Mouse (Mus musculus): ENCODE data around the gene Unc80. TPM values are rescaled to one million over a fixed set of nuclear protein-coding genes. Genes with fewer than 3 reads are reported as not detected.

The Unc80 gene
- polyA plus RNA-seq (2016; fragmentation: Nextera tagmentation; extraction: Ambion mirVana): 1.4 and 2.2 TPM in 2 replicates

- under 1% methylated on average over 82 of the region's 83 CpGs for WGBS
- peak; percentile 93 for ATAC-seq (ENCODE audit: low FRiP score, low read depth)
- Histone ChIP-seq H3K9me3 (no peaks in the 10 kb centered on the region), H3K9ac (peak within 1 kb of the TSS; percentile 79), H3K4me2 (replicated peaks) (peak within 1 kb of the TSS; percentile 89), H3K4me1 (no peaks in the 10 kb centered on the region), H3K36me3 (no peaks in the 10 kb centered on the region), H3K27ac (no peak within 1 kb of the TSS), H3K4me3 (peak within 1 kb of the TSS; percentile 76), H3K27me3 (replicated peaks) (no peaks in the 10 kb centered on the region)
Measured at GRCm38 (mm10) chr1:66467821-66468703, at the start of gene Unc80. Gene Unc80, plus strand, starts transcription at chr1:66468367.

GRCm38 (mm10) chr1:66426073-66426472 is 42.1 kb upstream of the Unc80 start:
- no peaks in the 10 kb centered on the region for H3K9me3 ChIP-seq
- H3K4me1 ChIP-seq: no peaks in the 10 kb centered on the region
- ATAC-seq (ENCODE audit: low FRiP score, low read depth): no peak
- H3K27me3 ChIP-seq (replicated peaks): no peaks in the 10 kb centered on the region
- H3K4me3 ChIP-seq: no peak overlapping the region
- H3K4me2 ChIP-seq (replicated peaks): no peak overlapping the region
- H3K9ac ChIP-seq: no peak overlapping the region
- WGBS: 93% methylated on average over 5 of the region's 5 CpGs
- no peak overlapping the region for H3K27ac ChIP-seq
- peaks cover 53% of the 10 kb centered on the region for H3K36me3 ChIP-seq

GRCm38 (mm10) chr1:66430962-66431361 is 37.2 kb upstream of the Unc80 start:
- ATAC-seq (ENCODE audit: low FRiP score, low read depth): no peak
- Histone ChIP-seq H3K9me3 (no peaks in the 10 kb centered on the region), H3K4me1 (no peaks in the 10 kb centered on the region), H3K36me3 (peaks cover 38% of the 10 kb centered on the region), H3K4me3 (no peak overlapping the region), H3K27me3 (replicated peaks) (no peaks in the 10 kb centered on the region), H3K9ac (no peak overlapping the region), H3K27ac (no peak overlapping the region), H3K4me2 (replicated peaks) (no peak overlapping the region)

- Histone ChIP-seq H3K27me3 (replicated peaks) (no peaks in the 10 kb centered on the region), H3K9me3 (no peaks in the 10 kb centered on the region), H3K27ac (no peak overlapping the region), H3K4me3 (no peak overlapping the region), H3K9ac (no peak overlapping the region), H3K4me2 (replicated peaks) (no peak overlapping the region), H3K4me1 (no peaks in the 10 kb centered on the region), H3K36me3 (peaks cover 35% of the 10 kb centered on the region)
- WGBS: 93% methylated on average over 6 of the region's 6 CpGs
- no peak for ATAC-seq (ENCODE audit: low FRiP score, low read depth)
Measured at GRCm38 (mm10) chr1:66431472-66431871, 36.7 kb upstream of the Unc80 start.

DNA sequence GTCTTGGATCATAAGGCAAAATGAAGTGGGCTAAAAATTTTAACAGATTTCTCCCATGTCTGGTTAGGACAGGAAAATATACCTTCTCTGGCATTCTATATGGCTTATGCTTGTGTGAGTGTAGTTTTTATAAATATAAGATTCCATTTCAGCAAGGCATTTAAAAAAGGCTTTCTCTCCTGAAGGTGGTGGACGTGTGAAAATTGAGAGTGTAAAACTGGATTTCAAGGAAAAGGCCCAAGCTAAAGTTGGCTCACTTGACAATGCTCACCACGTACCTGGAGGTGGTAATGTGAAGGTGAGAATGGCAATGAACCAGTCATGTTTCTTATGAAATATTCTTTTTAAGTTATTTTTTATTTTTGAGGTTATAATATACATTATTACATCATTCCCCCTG is 30.1 kb upstream of the Unc80 start:
- Histone ChIP-seq H3K4me3 (no peak overlapping the region), H3K36me3 (peaks cover 33% of the 10 kb centered on the region), H3K9me3 (no peaks in the 10 kb centered on the region), H3K27me3 (replicated peaks) (no peaks in the 10 kb centered on the region), H3K27ac (no peak overlapping the region), H3K9ac (no peak overlapping the region), H3K4me1 (no peaks in the 10 kb centered on the region), H3K4me2 (replicated peaks) (no peak overlapping the region)
- 88% methylated on average over 2 of the region's 2 CpGs for WGBS
- no peak for ATAC-seq (ENCODE audit: low FRiP score, low read depth)

GRCm38 (mm10) chr1:66442922-66443321 is 25.2 kb upstream of the Unc80 start:
- Histone ChIP-seq H3K36me3 (peaks cover 23% of the 10 kb centered on the region), H3K4me1 (no peaks in the 10 kb centered on the region), H3K9me3 (no peaks in the 10 kb centered on the region), H3K4me2 (replicated peaks) (no peak overlapping the region), H3K9ac (no peak overlapping the region), H3K4me3 (no peak overlapping the region), H3K27me3 (replicated peaks) (no peaks in the 10 kb centered on the region), H3K27ac (no peak overlapping the region)
- no peak for ATAC-seq (ENCODE audit: low FRiP score, low read depth)
- WGBS: 41% methylated on average over 2 of the region's 2 CpGs

- H3K4me2 ChIP-seq (replicated peaks): no peak overlapping the region
- no peaks in the 10 kb centered on the region for H3K27me3 ChIP-seq (replicated peaks)
- H3K9ac ChIP-seq: no peak overlapping the region
- WGBS: 68% methylated on average over 2 of the region's 2 CpGs
- no peaks in the 10 kb centered on the region for H3K36me3 ChIP-seq
- H3K27ac ChIP-seq: no peak overlapping the region
- H3K9me3 ChIP-seq: no peaks in the 10 kb centered on the region
- no peak overlapping the region for H3K4me3 ChIP-seq
- H3K4me1 ChIP-seq: no peaks in the 10 kb centered on the region
- no peak for ATAC-seq (ENCODE audit: low FRiP score, low read depth)
Measured at GRCm38 (mm10) chr1:66449471-66449870, 18.7 kb upstream of the Unc80 start.

GRCm38 (mm10) chr1:66456580-66456979 is 11.6 kb upstream of the Unc80 start:
- Histone ChIP-seq H3K27me3 (replicated peaks) (no peaks in the 10 kb centered on the region), H3K36me3 (no peaks in the 10 kb centered on the region), H3K4me1 (no peaks in the 10 kb centered on the region), H3K4me2 (replicated peaks) (no peak overlapping the region), H3K9ac (no peak overlapping the region), H3K27ac (no peak overlapping the region), H3K4me3 (no peak overlapping the region), H3K9me3 (no peaks in the 10 kb centered on the region)
- ATAC-seq (ENCODE audit: low FRiP score, low read depth): no peak
- WGBS: 15% methylated on average over 2 of the region's 2 CpGs

GRCm38 (mm10) chr1:66457747-66458146 is 10.4 kb upstream of the Unc80 start:
- ATAC-seq (ENCODE audit: low FRiP score, low read depth): no peak
- Histone ChIP-seq H3K4me3 (no peak overlapping the region), H3K27me3 (replicated peaks) (no peaks in the 10 kb centered on the region), H3K9me3 (no peaks in the 10 kb centered on the region), H3K4me2 (replicated peaks) (no peak overlapping the region), H3K27ac (no peak overlapping the region), H3K36me3 (no peaks in the 10 kb centered on the region), H3K4me1 (no peaks in the 10 kb centered on the region), H3K9ac (no peak overlapping the region)
- WGBS: 71% methylated on average over 3 of the region's 3 CpGs

DNA sequence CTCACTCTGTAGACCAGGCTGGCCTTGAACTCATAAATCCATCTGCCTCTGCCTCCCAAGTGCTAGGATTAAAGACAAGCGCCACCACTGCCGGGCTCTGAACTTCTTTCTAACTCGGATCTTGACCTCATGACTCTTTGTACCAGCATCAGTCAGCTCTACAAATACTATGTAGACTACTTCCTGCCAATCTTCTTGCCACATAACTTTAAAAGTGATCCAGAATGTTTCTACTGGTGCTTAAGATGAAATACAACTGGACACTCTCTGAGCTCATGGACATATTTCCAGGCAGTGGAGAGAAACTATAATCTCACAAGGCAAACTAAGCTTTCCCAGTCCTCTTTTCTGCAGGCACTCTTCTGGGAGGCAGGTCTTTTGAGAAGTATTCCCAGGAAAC is 8.8 kb upstream of the Unc80 start:
- ATAC-seq (ENCODE audit: low FRiP score, low read depth): no peak
- no peak overlapping the region for H3K4me3 ChIP-seq
- H3K27ac ChIP-seq: no peak overlapping the region
- H3K9ac ChIP-seq: no peak overlapping the region
- H3K36me3 ChIP-seq: no peaks in the 10 kb centered on the region
- no peaks in the 10 kb centered on the region for H3K9me3 ChIP-seq
- H3K4me1 ChIP-seq: no peaks in the 10 kb centered on the region
- no peaks in the 10 kb centered on the region for H3K27me3 ChIP-seq (replicated peaks)
- no peak overlapping the region for H3K4me2 ChIP-seq (replicated peaks)
- WGBS: 74% methylated on average over 3 of the region's 3 CpGs

- Histone ChIP-seq H3K4me3 (no peak overlapping the region), H3K27me3 (replicated peaks) (no peaks in the 10 kb centered on the region), H3K9ac (no peak overlapping the region), H3K4me2 (replicated peaks) (no peak overlapping the region), H3K27ac (no peak overlapping the region), H3K9me3 (no peaks in the 10 kb centered on the region), H3K4me1 (no peaks in the 10 kb centered on the region), H3K36me3 (no peaks in the 10 kb centered on the region)
- ATAC-seq (ENCODE audit: low FRiP score, low read depth): no peak
- 84% methylated on average over 4 of the region's 4 CpGs for WGBS
Measured at GRCm38 (mm10) chr1:66460850-66461249, 7.3 kb upstream of the Unc80 start.

DNA sequence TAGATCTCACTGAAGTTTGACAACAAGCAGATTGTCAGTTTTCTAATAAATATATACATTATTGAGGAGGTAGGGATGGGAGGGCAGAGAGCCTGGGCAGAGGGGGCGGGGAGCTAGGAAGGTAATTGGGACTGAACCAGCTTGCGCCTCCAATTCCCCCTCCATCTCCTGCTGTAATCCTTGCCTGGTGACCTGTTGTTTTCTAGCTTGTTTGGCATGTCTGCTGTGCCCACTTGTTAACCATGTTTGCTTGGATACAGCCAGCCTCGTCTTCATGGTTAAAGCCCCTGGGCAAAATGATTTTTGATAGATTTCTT is 495 bp downstream of the Unc80 start:
- 8% methylated on average over 3 of the region's 3 CpGs for WGBS
- Histone ChIP-seq H3K9me3 (no peaks in the 10 kb centered on the region), H3K4me2 (replicated peaks) (peak overlapping the region; percentile 89), H3K9ac (peak overlapping the region; percentile 79), H3K36me3 (no peaks in the 10 kb centered on the region), H3K27ac (no peak overlapping the region), H3K4me3 (peak overlapping the region; percentile 76), H3K27me3 (replicated peaks) (no peaks in the 10 kb centered on the region), H3K4me1 (no peaks in the 10 kb centered on the region)
- peak; percentile 48; the same call in 1 of the 2 replicates for ATAC-seq (ENCODE audit: low FRiP score, low read depth)

DNA sequence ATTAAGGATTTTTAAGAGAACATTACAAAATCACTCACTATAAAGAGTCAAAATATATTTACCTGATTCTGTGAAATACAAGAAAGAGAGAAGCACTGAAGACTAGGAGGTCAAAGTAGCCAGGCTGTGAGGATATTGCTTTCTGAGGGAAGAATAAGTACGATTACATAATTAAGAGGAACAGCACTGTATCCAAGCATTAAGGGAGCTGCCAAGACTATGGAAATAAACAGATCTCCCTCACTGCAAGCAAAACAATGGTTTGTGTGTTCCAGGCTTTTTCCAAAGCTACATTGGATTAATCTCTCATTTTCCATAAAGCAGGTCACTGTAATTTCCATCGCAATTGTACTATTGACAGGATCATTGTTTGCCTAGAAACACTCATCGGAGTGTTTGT is 14.6 kb downstream of the Unc80 start:
- Histone ChIP-seq H3K27me3 (replicated peaks) (no peaks in the 10 kb centered on the region), H3K27ac (no peak overlapping the region), H3K36me3 (no peaks in the 10 kb centered on the region), H3K9me3 (no peaks in the 10 kb centered on the region), H3K4me3 (no peak overlapping the region), H3K4me1 (no peaks in the 10 kb centered on the region), H3K9ac (no peak overlapping the region), H3K4me2 (replicated peaks) (no peak overlapping the region)
- WGBS: 91% methylated on average over 3 of the region's 3 CpGs
- no peak for ATAC-seq (ENCODE audit: low FRiP score, low read depth)

All from neural tube, embryonic 12.5 days (tissue).